Mouse (Mus musculus): Measurements from ENCODE around the gene Ubap2l. TPM values are rescaled to one million over a fixed set of nuclear protein-coding genes. Genes with fewer than 3 reads are reported as not detected.

Ubap2l gene
- total RNA-seq, 2 experiments from 2014 or later = 129 to 134 TPM

DNA sequence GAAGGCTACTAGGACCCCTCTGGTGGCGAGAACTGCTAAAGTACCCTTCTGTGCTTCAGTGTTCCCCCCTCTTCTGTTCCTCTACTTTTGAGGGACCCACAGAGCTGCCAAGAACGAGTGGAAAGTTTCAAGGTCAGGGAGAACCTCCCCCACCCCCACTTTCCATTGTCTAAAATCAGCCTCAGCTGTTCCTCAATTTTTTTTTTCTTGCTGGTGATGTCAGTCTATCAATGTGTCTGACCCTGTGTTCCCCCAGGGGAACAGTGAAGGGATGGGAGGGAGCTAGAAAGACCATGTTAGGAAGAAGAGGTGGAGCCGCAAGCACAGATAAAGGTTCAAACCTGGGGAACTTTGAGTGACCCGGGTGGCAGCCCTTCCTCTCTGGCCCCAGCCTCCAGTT, 19.9 kb upstream of the Ubap2l start, which contains the start of gene Tpm3:
Gene Tpm3 (plus strand): TSS at position 356 of the 400 bp plus-strand sequence.
- no peak for ATAC-seq (replicated peaks; ENCODE audit: low FRiP score, poor library complexity, severe bottlenecking)

DNA sequence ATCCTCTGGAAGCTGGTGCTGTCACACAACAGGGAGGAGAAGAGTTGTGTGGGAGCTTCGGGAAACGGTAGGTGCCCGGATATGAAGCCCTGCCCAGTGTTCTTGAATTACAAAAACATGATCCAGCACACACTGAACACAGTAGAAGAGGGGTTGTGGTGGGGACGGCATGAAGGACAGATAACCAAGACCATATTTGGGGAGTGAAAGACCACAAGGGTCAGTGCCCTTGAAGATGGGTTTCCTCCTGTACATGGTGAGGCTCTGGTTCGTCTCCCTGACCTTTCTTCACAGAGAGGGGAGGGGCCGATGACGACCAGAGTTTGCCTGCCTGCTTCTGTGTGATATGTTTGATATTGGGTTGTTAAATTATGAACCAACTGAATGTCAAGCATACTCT, 17.3 kb upstream of the Ubap2l start:
- ATAC-seq (replicated peaks; ENCODE audit: low FRiP score, poor library complexity, severe bottlenecking) = no peak

DNA sequence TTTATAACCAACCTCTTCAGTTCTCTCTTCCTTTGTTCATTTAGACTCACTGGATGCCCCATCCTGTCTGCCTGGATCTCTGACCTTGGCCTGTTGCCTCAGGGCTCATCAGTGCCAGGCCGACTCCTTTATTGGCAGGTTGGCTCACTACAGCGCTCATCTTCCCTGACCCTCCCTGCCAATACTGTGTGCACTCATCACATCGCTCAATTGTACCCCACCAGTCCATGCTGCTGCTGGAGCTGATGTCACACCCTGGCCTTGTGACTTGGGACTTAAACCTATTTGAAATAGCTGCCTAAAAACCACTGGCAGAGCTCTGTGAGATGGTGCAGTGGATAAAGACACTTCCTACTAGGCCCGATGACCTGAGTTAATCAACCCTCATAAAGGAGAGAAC, 15.4 kb upstream of the Ubap2l start:
- no peak for ATAC-seq (replicated peaks; ENCODE audit: low FRiP score, poor library complexity, severe bottlenecking)

DNA sequence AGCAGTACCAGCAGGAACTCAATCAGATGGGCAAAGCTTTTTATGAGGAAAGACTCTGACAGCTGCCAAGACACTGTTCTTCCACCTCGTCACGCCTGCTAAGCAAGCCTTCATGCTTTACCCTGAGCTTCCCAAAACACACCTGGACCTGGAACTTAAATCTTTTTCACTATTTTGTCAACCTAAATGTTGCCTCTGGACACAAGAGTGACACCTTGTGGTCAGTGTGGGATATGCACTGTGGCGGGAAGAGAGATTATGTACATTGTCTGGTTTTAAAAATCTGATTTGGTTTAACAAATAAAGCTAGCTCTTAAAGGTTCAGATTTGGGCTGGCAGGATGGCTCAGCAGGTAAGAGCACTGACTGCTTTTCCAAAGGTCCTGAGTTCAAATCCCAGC, 13.1 kb upstream of the Ubap2l start:
- ATAC-seq (replicated peaks; ENCODE audit: low FRiP score, poor library complexity, severe bottlenecking) = peak; percentile 72

DNA sequence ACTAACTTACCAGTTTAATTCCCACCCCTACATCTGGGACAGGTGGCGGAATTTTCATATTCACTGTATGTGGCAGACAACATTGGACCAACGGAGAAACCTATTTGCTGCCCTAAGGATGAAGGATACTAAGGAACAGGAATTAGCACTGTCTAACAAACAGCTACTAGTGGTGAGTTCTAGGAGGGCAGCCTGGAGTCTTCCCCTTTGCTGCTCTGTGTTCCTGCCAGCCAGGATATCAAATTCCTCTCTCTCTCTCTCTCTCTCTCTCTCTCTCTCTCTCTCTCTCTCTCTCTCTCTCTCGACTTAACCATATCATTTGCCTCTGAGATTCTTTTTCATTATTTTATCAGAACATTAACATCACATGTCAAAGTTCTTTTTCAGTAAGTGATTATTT, 12.0 kb upstream of the Ubap2l start:
- ATAC-seq (replicated peaks; ENCODE audit: low FRiP score, poor library complexity, severe bottlenecking) = no peak

DNA sequence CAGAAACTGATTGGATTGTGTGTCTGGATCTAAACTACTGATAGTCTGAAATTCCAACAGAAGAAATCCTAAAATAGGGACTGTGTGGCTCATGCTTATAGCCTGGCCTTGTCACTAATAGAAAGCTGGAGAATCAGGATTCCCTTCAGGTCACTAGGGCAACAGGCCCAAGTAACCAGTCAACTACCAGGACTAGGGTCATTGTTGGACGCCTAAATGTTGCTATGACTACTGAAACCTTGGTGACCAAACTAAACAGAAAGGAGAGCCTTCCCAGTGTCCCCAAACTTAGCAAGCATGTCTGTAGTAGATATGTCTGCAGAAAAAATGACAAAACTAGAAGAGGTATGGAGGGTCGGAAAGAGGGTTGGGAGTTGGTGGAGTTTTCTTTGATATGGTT, 10.1 kb upstream of the Ubap2l start:
- no peak for ATAC-seq (replicated peaks; ENCODE audit: low FRiP score, poor library complexity, severe bottlenecking)

DNA sequence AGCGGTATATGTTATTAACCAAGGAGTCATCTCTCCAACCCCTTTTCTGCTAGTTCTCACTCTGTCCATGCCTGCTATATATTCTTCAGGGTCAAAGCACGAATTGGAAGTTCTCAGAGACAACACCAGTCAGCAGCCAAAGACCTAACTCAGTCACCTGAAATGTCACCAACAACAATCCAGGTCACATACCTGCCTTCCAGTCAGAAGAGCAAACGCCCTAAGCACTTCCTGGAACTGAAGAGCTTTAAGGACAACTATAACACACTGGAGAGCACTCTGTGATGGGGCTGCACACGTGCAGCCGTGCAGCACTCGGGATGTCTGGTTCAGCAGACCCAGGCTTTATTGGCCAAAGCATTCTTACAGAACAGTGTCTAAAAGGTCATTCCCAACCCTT, 9.1 kb upstream of the Ubap2l start:
- no peak for ATAC-seq (replicated peaks; ENCODE audit: low FRiP score, poor library complexity, severe bottlenecking)

DNA sequence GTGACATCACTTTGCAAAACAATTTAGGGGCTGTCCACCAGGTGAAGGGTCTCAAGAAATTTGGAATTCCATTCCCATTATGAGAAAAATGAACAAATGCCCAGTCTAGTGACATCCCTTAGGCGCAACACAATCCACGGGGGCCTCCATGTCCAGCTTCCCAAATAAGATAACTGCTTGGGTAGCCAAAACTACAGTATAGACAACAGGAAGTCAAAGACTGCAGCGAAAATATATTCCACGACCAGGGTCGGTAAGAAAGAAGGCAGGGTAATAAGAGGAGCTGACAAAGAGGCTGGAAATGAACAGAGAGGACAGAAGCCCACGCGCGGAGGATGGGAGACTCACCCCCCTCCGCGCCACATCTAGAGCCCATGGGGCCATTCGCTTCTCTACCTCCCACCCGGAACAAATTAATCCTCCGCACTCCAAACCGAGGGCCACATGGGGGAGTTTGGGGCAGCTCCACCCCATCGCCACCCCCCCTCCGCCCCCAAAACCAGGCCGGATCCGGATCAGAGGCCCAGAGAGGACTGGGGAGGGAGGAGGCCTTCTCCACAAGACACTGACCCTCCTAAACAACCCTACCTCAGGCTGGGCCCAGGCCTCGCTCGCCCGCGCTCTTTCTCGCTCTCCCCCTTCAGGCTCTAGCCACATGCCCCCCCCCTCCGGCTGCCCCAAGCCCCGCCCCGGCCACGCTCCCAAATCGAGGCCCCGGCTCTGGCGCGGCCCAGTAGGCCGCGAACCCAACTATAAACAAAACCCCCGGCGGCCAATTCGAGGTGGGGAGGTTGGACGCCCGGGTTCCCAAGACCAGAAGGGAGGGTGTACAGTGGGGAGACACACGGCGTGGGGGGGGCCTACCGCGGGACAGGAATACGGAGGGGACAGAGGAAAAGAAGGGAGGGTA, 732 bp downstream of the Ubap2l start, which contains the start of gene 4933434E20Rik:
Gene 4933434E20Rik (plus strand): TSS at position 196 of the 910 bp plus-strand sequence.
- peak; percentile 20; the same call in 1 of the 2 replicates for ATAC-seq (replicated peaks; ENCODE audit: low FRiP score, poor library complexity, severe bottlenecking)

DNA sequence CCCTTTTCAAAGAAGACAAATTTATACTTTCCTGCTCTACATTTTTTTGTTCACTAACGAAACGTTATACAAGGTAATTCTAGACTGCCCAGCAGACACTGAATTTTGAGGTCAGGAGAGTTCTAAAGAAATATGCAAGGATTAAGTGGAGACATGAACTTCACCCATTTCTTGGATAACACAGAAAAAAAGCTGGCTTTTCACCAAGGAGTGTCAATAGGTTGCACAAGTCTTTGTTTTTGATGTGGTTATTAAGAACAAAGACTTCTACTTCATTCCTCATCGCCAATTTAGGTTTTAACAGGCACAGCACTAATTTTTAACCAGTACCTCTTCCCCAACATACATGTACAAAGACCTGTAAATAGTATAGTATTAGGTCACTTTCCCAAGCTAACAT, 2.7 kb downstream of the Ubap2l start:
- no peak for ATAC-seq (replicated peaks; ENCODE audit: low FRiP score, poor library complexity, severe bottlenecking)

DNA sequence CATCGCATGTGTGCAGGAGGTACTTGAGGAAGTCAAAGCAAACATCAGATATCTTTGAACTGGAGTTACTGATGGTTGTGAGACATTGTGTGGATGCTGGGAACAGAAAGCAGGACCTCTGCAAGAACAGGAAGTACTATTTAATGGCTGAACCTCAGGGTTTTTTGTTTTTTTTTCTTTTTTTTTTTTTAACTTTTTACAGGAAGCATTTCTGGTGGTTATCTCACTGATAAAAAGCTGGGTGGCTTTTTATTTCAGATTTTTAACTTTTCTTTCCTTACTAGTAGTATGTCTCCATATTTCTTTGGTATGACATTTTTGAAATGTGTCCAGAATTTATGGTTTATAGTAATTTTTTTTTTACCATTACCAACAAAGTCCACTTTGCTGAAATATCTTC, 16.2 kb downstream of the Ubap2l start:
- ATAC-seq (replicated peaks; ENCODE audit: low FRiP score, poor library complexity, severe bottlenecking) = no peak

DNA sequence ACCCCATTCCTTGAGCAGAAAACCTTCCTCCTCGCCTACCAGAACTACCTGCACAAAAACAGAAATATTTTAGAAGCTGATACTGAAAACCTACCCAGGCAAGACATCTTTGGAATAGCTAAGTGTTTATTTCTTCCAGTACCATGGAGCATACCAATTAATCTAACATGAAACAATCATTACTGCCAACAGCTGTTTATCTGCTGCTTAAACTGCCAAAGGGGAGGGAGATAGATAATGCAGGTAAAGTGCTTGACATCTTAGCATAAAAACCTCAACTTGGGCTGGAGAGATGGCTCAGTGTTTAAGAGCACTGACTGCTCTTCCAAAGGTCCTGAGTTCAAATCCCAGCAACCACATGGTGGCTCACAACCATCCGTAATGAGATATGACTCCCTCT, 17.8 kb downstream of the Ubap2l start:
- ATAC-seq (replicated peaks; ENCODE audit: low FRiP score, poor library complexity, severe bottlenecking) = no peak

DNA sequence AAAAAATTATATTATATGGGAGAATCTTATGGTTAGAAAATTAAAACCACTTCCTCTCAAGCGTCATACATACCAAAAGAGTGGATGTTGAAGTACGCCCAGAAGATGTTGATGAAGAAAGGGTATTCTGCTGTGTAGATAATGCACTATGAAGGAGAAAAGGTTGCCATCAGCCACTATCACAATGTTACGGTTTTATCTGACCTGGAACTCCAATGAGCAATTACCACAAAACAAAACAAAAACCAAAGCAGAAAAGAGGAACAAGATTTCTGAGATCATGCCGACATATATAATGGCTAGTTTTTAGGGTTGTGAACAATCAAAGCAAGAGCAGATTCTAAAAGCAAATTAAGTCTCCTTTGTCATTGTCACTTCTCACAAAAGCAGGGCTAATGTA, 35.8 kb downstream of the Ubap2l start:
- ATAC-seq (replicated peaks; ENCODE audit: low FRiP score, poor library complexity, severe bottlenecking) = no peak

DNA sequence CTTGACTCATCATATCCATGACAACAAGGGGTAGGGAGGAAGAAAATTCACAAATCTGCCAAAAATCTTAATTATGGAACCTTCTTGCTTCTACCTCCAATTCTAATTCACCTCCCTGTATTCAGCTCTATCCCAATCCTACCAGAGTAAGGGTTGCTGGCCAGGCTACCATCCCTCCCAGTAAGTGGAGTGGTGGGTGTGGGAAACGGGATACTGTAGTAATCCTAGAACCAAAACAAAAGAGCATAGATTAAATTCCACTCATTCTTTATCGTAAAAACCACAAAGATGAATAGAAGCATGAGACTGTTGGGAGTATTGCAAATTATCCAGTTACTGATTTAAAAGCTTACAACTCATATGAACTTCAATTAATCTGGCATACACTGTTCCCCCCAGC, 42.1 kb downstream of the Ubap2l start:
- ATAC-seq (replicated peaks; ENCODE audit: low FRiP score, poor library complexity, severe bottlenecking) = no peak

DNA sequence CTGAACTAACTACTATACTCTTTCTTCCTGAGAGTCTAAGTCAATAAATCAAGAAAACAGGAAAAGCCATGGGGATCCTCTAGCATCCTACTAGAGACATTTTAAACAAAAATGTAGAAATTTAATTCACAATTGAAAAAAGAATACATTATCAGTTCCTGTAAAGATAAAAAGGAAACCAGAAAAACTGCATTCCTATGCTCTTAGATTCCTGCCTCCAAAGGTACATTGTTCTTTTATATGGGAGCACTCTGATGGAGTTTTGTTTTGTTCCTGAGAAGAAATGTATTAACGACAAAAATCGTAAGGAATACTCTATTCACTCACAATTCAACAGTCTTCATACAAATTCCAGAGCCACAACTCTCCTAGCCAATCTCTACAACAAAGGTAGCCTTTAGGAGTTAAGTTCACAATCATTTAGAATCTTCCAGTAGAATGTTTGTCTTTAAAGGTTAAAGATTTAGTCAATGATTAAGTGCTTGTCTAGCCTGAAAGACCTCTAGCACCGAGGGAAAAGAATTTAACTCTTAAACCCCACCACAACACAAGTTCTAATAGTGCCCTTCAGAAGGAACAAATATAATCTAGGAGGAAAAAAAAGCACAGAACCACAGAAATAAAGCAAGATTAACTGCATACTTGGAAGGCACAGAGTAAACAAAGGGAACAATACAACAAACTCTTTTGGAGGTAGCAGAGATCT, 48.2 kb downstream of the Ubap2l start:
- ATAC-seq (replicated peaks; ENCODE audit: low FRiP score, poor library complexity, severe bottlenecking) = no peak

DNA sequence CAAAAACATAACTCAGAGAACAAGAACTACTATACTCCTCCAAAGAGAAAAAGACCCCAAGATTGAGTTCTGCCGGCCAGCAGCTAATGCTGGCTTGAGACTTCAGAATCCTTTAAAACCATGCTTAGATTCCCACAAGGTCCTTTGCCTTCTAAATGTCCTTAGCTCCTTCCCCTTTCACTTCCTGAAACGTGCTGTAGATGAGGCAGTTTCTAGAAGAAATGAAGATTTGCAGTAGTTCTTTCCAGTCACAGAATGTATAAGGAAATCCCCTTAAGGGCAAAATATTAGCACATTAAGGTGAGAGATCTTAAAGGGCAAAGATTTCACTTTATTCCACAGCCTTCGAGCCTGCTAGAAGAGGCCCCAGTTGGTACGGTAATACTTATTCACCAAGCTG, 52.6 kb downstream of the Ubap2l start:
- ATAC-seq (replicated peaks; ENCODE audit: low FRiP score, poor library complexity, severe bottlenecking) = no peak

DNA sequence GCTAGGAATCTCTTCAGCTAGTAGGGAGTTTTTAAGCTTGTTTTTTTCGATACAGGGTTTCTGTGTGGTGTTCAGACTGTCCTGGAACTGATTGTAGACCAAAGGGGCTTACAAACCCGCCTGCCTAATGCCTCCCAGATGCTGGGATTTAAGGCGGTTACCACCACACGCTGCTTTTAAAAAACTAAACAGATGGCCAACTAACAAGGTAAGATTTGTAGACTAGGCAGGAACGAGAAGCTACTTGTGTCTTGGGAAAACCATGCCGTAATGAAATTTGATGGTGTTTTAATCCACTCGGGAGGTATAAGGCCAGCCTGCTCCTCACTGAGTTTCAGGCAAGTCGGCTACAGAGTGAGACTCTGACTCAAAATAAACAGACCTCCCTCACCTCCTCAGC, 53.3 kb downstream of the Ubap2l start:
- ATAC-seq (replicated peaks; ENCODE audit: low FRiP score, poor library complexity, severe bottlenecking) = peak; percentile 4

DNA sequence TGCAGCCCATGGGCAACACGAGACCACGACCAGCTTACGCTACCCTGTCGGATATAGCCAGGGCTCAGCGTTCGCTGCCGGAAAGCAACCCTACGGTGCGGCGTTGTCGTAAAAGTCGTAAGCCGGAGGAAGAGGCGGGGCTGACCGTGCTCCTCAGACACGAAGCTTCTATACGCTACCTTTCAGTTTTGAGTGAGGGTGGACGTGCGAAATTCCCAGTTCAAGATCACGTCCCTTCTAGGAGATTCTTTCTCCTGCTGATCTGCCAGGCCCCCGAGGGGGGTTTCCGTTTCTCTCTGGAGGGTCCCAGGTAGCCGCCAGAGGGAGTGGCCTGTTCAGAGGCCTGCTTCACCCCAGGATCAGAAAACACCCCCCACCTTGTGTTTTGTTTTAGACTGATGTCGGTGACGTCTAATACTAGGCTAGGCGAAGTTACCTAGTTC, 53.8 kb downstream of the Ubap2l start, which contains the start of gene Hax1:
Gene Hax1 (minus strand): TSS at position 169 of the 443 bp plus-strand sequence.
- ATAC-seq (replicated peaks; ENCODE audit: low FRiP score, poor library complexity, severe bottlenecking) = peak; percentile 94

DNA sequence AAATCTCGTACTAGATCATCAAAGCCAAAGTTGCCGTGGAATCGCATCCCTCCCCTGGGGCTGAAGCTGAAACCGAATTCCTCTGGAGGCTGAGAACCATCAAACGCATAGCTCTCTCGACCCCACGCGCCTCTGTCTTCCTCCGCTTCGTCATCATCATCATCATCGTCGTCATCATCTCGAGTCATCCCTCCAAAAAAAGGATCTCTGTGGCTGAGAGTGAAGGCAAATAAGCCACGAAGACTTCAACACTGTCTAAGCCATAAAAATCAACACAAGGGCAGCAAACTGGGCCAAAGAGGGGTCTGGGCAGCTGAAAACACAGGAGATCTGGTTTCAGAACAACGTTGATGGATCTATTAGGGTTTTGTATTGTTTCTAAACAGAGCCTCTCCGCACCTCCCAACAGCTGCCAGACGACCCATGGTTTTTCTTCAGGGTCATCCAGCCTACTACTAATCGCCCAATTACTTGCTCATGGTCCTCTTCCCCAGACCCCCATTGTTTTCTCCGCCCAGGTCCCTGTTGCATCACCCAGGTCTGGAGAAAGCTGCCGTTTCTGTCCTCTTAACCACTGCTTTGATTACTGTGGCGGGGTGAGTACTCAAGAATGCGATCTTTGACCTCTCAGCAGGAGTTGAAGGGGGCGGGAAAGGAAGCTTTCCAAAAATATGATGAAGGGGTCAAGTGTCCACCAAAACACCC, 54.5 kb downstream of the Ubap2l start:
- ATAC-seq (replicated peaks; ENCODE audit: low FRiP score, poor library complexity, severe bottlenecking) = peak; percentile 63

DNA sequence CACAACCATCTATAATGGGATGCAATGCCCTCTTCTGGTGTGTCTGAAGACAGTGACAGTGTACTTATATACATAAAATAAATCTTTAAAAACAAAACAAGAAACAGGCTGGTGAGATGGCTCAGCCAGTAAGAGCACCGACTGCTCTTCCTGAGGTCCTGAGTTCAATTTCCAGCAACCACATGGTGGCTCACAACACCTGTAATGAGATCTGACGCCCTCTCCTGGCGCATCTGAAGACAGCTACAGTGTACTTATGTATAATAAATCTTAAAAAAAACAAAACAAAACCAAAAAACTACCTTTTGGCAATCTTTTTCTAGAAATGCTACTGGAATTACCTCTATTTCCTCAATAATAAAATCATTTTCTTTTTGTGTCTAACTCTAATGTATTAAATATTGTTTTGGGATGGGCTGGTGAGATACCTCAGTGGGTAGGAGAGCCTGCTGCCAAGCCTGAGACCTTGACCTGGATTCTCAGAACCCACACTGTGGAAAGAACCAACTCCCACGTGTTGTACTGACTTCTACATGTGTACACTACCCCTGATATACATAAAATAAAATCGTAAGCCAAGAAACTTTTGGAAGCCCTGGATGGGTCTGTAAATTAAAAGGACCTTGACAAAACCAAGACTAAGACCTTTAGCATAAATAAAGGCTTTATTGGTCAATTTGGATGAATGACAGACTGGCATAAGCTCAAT, 57.5 kb downstream of the Ubap2l start:
- no peak for ATAC-seq (replicated peaks; ENCODE audit: low FRiP score, poor library complexity, severe bottlenecking)

DNA sequence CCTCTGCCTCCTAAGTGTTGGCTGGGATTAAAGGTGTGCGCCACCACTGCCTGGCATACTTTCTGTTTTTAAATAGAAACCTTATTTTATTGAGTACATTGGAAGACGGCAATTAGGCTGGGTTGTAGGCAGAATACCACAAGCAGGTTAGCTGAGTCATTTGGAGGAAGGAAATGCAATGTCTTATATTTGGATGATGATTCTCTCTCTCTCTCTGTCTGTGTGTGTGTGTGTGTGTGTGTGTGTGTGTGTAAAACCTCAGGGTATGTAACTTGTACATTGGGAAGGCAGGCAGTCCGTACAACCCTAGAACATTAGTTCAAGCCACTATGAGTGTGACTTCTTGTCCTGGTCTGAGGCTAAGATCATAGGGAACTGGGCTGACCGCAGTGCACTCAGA, 64.6 kb downstream of the Ubap2l start:
- no peak for ATAC-seq (replicated peaks; ENCODE audit: low FRiP score, poor library complexity, severe bottlenecking)
